ENCODE assay signal across 10 mouse cellular contexts in genomic region chr13:81945741-81946140, GRCm38 (mm10).
DNase-seq lines count a peak whose midpoint lies in the region; ATAC-seq and TF ChIP-seq lines count a peak whose summit lies in the region.
"Had no signal": no experiment of that assay in that cellular context is flagged by ENCODE, and none has a peak within 500 bp of the region (broad histone marks: within the 10 kb centered on the region; RNA-seq: fewer than 3 reads in every experiment).

No protein-coding gene starts in this region.

- H3K9me3 ChIP-seq in lung, embryonic 14.5 days (ENCODE audit: low read depth, low read length): no peaks in the 10 kb centered on the region
- H3K9me3 ChIP-seq in forebrain, embryonic 12.5 days: no peaks in the 10 kb centered on the region
- no peaks in the 10 kb centered on the region for H3K9me3 ChIP-seq in limb, embryonic 12.5 days
- H3K9me3 ChIP-seq in stomach, embryonic 16.5 days (replicated peaks; ENCODE audit: control insufficient read depth, low read length): no peaks in the 10 kb centered on the region

- WGBS in lung, embryonic 14.5 days: 3% methylated on average over 9 of the region's 9 CpGs
- WGBS in forebrain, embryonic 12.5 days: 7% methylated on average over 9 of the region's 9 CpGs
- 9% methylated on average over 9 of the region's 9 CpGs for WGBS in limb, embryonic 12.5 days
- 9% methylated on average over 9 of the region's 9 CpGs for WGBS in stomach, embryonic 16.5 days

- H3K4me1 ChIP-seq in lung, embryonic 14.5 days (ENCODE audit: insufficient read depth): no peaks in the 10 kb centered on the region
- peaks cover 11% of the 10 kb centered on the region for H3K4me1 ChIP-seq in forebrain, embryonic 12.5 days
- no peaks in the 10 kb centered on the region; the same call in 1 of the 2 replicates for H3K4me1 ChIP-seq in limb, embryonic 12.5 days (replicated peaks)
- H3K4me1 ChIP-seq in stomach, embryonic 16.5 days (ENCODE audit: control insufficient read depth, insufficient read depth, low read length): 0 out of 2 replicates have a peak, but pooled peaks cover 4% of the 10 kb centered on the region

- DNase-seq in lung, embryonic 14.5 days: peak; percentile 42
- no peak for DNase-seq in lung, postnatal 25 days (ENCODE audit: low spot score)
- no peak for DNase-seq in adrenal gland, postnatal 36 days
- no peak for DNase-seq in gastrocnemius, postnatal 36 days
- DNase-seq: cerebellum, adult 8-10 months; kidney, postnatal 4 days had no signal

- intact Hi-C loops in gastrocnemius, postnatal 36 days (cut with DNase I): no loop called here

- peak overlapping the region; percentile 20; the same call in 1 of the 2 replicates for H3K4me3 ChIP-seq in lung, embryonic 14.5 days (ENCODE audit: low read depth, low read length)
- peak overlapping the region; percentile 16; the same call in 1 of the 2 replicates for H3K4me3 ChIP-seq in forebrain, embryonic 12.5 days (replicated peaks)
- peak overlapping the region; percentile 23; the same call in 1 of the 2 replicates for H3K4me3 ChIP-seq in limb, embryonic 12.5 days (replicated peaks)
- peak overlapping the region; percentile 28 for H3K4me3 ChIP-seq in stomach, embryonic 16.5 days (replicated peaks; ENCODE audit: low read length)

- H3K36me3 ChIP-seq in lung, embryonic 14.5 days (ENCODE audit: insufficient read depth): no peaks in the 10 kb centered on the region
- no peaks in the 10 kb centered on the region for H3K36me3 ChIP-seq in forebrain, embryonic 12.5 days (replicated peaks)
- no peaks in the 10 kb centered on the region for H3K36me3 ChIP-seq in limb, embryonic 12.5 days
- no peaks in the 10 kb centered on the region for H3K36me3 ChIP-seq in stomach, embryonic 16.5 days (ENCODE audit: control insufficient read depth, insufficient read depth, low read length)

- H3K27ac ChIP-seq in lung, embryonic 14.5 days (ENCODE audit: low read depth): no peak overlapping the region
- no peak overlapping the region for H3K27ac ChIP-seq in forebrain, embryonic 12.5 days
- no peak overlapping the region for H3K27ac ChIP-seq in limb, embryonic 12.5 days
- H3K27ac ChIP-seq in stomach, embryonic 16.5 days (ENCODE audit: low read length): no peak overlapping the region

- no peaks in the 10 kb centered on the region for H3K27me3 ChIP-seq in lung, embryonic 14.5 days (ENCODE audit: insufficient read depth, low read length)
- H3K27me3 ChIP-seq in forebrain, embryonic 12.5 days: no peaks in the 10 kb centered on the region
- no peaks in the 10 kb centered on the region for H3K27me3 ChIP-seq in limb, embryonic 12.5 days
- no peaks in the 10 kb centered on the region for H3K27me3 ChIP-seq in stomach, embryonic 16.5 days (ENCODE audit: control insufficient read depth, insufficient read depth, low read length)

- H3K4me2 ChIP-seq in lung, embryonic 14.5 days: peak overlapping the region; percentile 60
- H3K4me2 ChIP-seq in forebrain, embryonic 12.5 days: peak overlapping the region; percentile 48
- peak overlapping the region; percentile 51 for H3K4me2 ChIP-seq in limb, embryonic 12.5 days
- peak overlapping the region; percentile 45 for H3K4me2 ChIP-seq in stomach, embryonic 16.5 days (ENCODE audit: low read depth, low read length)

- peak overlapping the region; percentile 41 for H3K9ac ChIP-seq in lung, embryonic 14.5 days
- peak overlapping the region; percentile 25; the same call in 1 of the 2 replicates for H3K9ac ChIP-seq in forebrain, embryonic 12.5 days
- H3K9ac ChIP-seq in limb, embryonic 12.5 days (replicated peaks): 0 out of 2 replicates have a peak overlapping the region, but pooled peaks have one; percentile 2
- peak overlapping the region; percentile 62 for H3K9ac ChIP-seq in stomach, embryonic 16.5 days (ENCODE audit: low read length)

- TF ChIP-seq CTCF in lung, embryonic 14.5 days (IDR thresholded peaks at IDR 0.05; ENCODE audit: low read depth): no peak

- ATAC-seq in lung, embryonic 14.5 days (ENCODE audit: insufficient read depth): no peak
- no peak for ATAC-seq in forebrain, embryonic 12.5 days (ENCODE audit: low FRiP score)
- no peak for ATAC-seq in limb, embryonic 12.5 days (ENCODE audit: insufficient number of reproducible peaks, insufficient read depth, low FRiP score, low TSS enrichment, low read depth)
- no peak for ATAC-seq in stomach, embryonic 16.5 days (ENCODE audit: insufficient read depth, low FRiP score)
- ATAC-seq: Patski had no signal

Comparison
In these comparisons a context has a peak if more than half of its experiments do, and no peak if none do; other contexts are left out.
1. H3K9ac ChIP-seq: peak in every context shown above with its lines; median percentile 62 in stomach, embryonic 16.5 days; 41 in lung, embryonic 14.5 days; 25 in forebrain, embryonic 12.5 days; 2 in limb, embryonic 12.5 days.